Mouse (Mus musculus) liver, embryonic 14.5 days (tissue): ENCODE data around the gene Snx32. TPM values are rescaled to one million over a fixed set of nuclear protein-coding genes. Genes with fewer than 3 reads are reported as not detected.
A peak's percentile ranks its signal among the peaks of the same experiment; 100 is the strongest.

Experiments
- ATAC-seq: fragments of 200-750 bp; cut with Nextera tagmentation; 2 replicates; pipeline ENCODE4 v1.8.0; 2017; ENCODE audit warnings: moderate number of reproducible peaks, mild to moderate bottlenecking, moderate library complexity; ENCODE audit not compliant: insufficient read depth
- DNase-seq, 3 experiments: peaks; one replicate each; pipeline ENCODE4 v3.0.0-alpha.2; 2012 to 2013; ENCODE audit warnings: low read depth in 3 of 3, low spot score in 3 of 3
- H3K27ac ChIP-seq: fragments of 300-500 bp; sonication (generic); 2 replicates; pipeline ENCODE4 v1.5.1; 2014; ENCODE audit warnings: moderate library complexity, mild to moderate bottlenecking, control low read depth, inconsistent platforms
- H3K27me3 ChIP-seq: fragments of 300-500 bp; sonication (generic); 2 replicates; pipeline ENCODE4 v1.6.1; 2014; ENCODE audit warnings: mild to moderate bottlenecking, low read length, moderate library complexity; ENCODE audit not compliant: control insufficient read depth, insufficient read depth
- H3K36me3 ChIP-seq: fragments of 300-500 bp; sonication (generic); replicated peaks from 2 replicates; pipeline ENCODE4 v1.6.1; 2014; ENCODE audit warnings: low read depth; ENCODE audit not compliant: control insufficient read depth, insufficient read depth
- H3K4me1 ChIP-seq, 2 experiments: fragments of 200-500 bp in 1 of 2; fragments of 300-500 bp in 1 of 2; sonication (generic) in 1 of 2; replicated peaks; 2 replicates each; pipeline ENCODE4 v1.6.1; 2012 to 2014; ENCODE audit warnings: antibody characterized with exemption in 1 of 2, inconsistent platforms in 1 of 2, low read length in 1 of 2; ENCODE audit not compliant: control insufficient read depth in 2 of 2, insufficient read depth in 2 of 2
- H3K4me2 ChIP-seq: fragments of 300-500 bp; sonication (generic); 2 replicates; pipeline ENCODE4 v1.6.1; 2014; ENCODE audit warnings: low read depth, mild to moderate bottlenecking, control low read depth, moderate library complexity
- H3K4me3 ChIP-seq, 2 experiments: fragments of 200-500 bp in 1 of 2; fragments of 300-500 bp in 1 of 2; sonication (generic) in 1 of 2; 2 replicates each; pipeline ENCODE4 v1.5.1; 2012 to 2014; ENCODE audit warnings: low read depth in 2 of 2, low read length in 2 of 2, mild to moderate bottlenecking in 2 of 2, control low read depth in 1 of 2, inconsistent platforms in 1 of 2, moderate library complexity in 1 of 2; ENCODE audit not compliant: insufficient read depth in 1 of 2
- H3K9ac ChIP-seq: fragments of 300-500 bp; sonication (generic); replicated peaks from 2 replicates; pipeline ENCODE4 v1.6.1; 2014; ENCODE audit warnings: mild to moderate bottlenecking, control low read depth, moderate library complexity
- H3K9me3 ChIP-seq: fragments of 300-500 bp; sonication (generic); 2 replicates; pipeline ENCODE4 v1.6.1; 2016; ENCODE audit warnings: low read length, mixed read lengths; ENCODE audit not compliant: control insufficient read depth
- CTCF ChIP-seq: IDR thresholded peaks from 2 replicates; pipeline ENCODE4 v1.5.1; 2016; ENCODE audit warnings: antibody characterized with exemption, low read depth, control low read depth
- EP300 ChIP-seq: IDR thresholded peaks from 2 replicates; pipeline ENCODE4 v1.6.1; 2016; ENCODE audit warnings: antibody characterized with exemption, low read depth
- WGBS: fragments of 180-500 bp; shearing (Covaris S2); extraction: QIAGEN DNeasy Blood & Tissue Kit; methylation state at CpG from one replicate; pipeline ENCODE4 v1.1.7; 2014; ENCODE audit not compliant: insufficient replicate concordance; 5-methylcytosine and 5-hydroxymethylcytosine counted together
- polyA plus RNA-seq, 2 experiments: library from polyadenylated mRNA; depleted of rRNA in 1 of 2; stranded (reverse) in 1 of 2; unstranded in 1 of 2; fragments of >200 nt; fragmentation: Nextera tagmentation in 1 of 2; extraction: Ambion mirVana in 1 of 2; gene quantifications; 2 replicates each; pipeline versions ENCODE4 v1.2.1 to v1.2.3; 2012 to 2014

Gene Snx32
- 9.0 and 9.3 TPM in 2 replicates for polyA plus RNA-seq (2012; rRNA removed)
- polyA plus RNA-seq (2014; fragmentation: Nextera tagmentation; extraction: Ambion mirVana): 4.7 and 5.5 TPM in 2 replicates

- WGBS: 2% methylated on average over 47 of the region's 47 CpGs
- Histone ChIP-seq H3K9me3 (no peaks in the 10 kb centered on the region), H3K4me3 (peak within 1 kb of the TSS; percentile 70 to 75), H3K4me2 (peak within 1 kb of the TSS; percentile 99), H3K4me1 (peaks cover 21 to 32% of the 10 kb centered on the region in 2 experiments), H3K27ac (peak within 1 kb of the TSS; percentile 74), H3K36me3 (no peaks in the 10 kb centered on the region), H3K27me3 (no peaks in the 10 kb centered on the region), H3K9ac (peak within 1 kb of the TSS; percentile 83)
- ATAC-seq (peak; percentile 99), DNase-seq (peak; percentile 99 to 100 (median 100))
- peak; percentile 61 for TF ChIP-seq EP300
- peak; percentile 69 for TF ChIP-seq CTCF
These were observed at the start of gene Snx32 for GRCm38 (mm10) chr19:5510031-5511026. Gene Snx32 (minus strand): TSS chr19:5510538.

DNA sequence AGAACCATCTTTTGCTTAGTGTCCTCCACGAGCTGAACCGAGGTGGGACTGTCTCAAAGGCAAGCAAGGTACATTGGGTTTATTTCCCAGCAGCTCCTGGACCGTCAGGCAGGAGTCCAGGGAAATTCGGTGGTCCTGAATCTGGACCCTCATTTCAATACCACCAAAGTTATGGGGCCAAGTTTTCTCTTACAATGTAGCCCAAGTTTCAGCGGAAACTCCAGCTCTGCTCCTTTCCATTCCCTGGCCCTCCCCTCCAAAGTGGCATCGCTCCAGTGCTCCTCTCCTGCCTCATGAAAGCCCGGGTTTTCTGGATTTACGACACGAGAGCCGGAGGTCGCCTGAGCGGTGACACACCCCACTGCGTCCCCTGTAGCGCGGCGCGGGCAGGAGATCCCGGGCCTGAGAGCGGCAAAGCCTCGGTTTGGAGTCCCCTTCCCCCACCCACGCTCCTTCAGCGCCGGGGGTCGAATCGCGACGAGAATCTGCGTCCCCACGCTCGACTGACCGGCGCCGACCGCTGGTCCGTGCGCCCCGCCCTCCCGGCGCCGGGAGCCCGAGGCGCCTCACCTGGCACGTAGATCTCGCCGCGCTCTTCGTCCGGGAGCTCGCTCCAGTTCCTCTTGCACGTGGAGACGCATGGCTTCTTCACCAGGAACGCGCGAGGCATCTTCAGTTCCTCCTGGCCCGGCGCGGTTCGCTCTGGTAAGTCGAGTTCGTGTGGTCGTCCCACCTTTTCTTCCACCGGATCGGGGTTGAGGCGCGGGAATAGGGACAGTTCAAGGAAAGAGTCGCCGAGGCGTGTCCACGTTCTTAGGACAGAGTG is 49.5 kb upstream of the Snx32 start:
- H3K4me2 ChIP-seq: peak overlapping the region; percentile 42
- WGBS: 2% methylated on average over 69 of the region's 69 CpGs
- H3K27me3 ChIP-seq: peaks cover 57% of the 10 kb centered on the region
- H3K4me3 ChIP-seq: peak overlapping the region in 1 of 2 experiments; percentile 32; a peak in 2 of 4 replicates
- ATAC-seq (no peak), DNase-seq (no peak)
- H3K27ac ChIP-seq: no peak overlapping the region
- no peak overlapping the region for H3K9ac ChIP-seq
- H3K4me1 ChIP-seq: no peaks in the 10 kb centered on the region
- no peaks in the 10 kb centered on the region for H3K9me3 ChIP-seq
- H3K36me3 ChIP-seq: no peaks in the 10 kb centered on the region
- no peak for TF ChIP-seq CTCF
- TF ChIP-seq EP300: no peak

DNA sequence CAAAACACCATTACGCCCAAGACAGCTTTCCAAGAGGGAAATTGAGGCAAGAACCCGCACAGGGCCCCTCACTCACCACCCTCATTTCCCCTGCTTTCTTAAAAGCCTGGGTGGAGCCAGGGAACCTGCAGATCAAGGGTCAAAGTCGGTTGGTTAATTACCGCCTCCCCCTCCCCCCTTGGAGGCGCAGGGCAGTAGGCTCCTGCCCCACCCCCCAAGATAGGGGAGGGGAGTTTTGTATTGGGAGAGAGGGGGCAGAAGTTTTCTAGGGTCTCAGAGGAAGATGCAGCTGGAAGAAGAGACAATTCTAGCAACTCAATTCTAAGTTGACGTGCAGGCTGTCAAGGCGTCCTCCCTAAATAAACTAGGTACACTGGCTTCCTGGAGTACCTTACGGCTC is 48.9 kb upstream of the Snx32 start:
- H3K4me1 ChIP-seq: no peaks in the 10 kb centered on the region
- TF ChIP-seq EP300 (no peak), CTCF (no peak)
- no peaks in the 10 kb centered on the region for H3K36me3 ChIP-seq
- no peaks in the 10 kb centered on the region for H3K9me3 ChIP-seq
- 22% methylated on average over 8 of the region's 8 CpGs for WGBS
- ATAC-seq: no peak
- DNase-seq: no peak
- H3K27ac ChIP-seq: no peak overlapping the region
- H3K4me2 ChIP-seq: no peak overlapping the region
- no peak overlapping the region for H3K4me3 ChIP-seq
- H3K9ac ChIP-seq: no peak overlapping the region
- H3K27me3 ChIP-seq: peaks cover 57% of the 10 kb centered on the region

- no peak overlapping the region for H3K4me2 ChIP-seq
- no peak overlapping the region for H3K27ac ChIP-seq
- 60% methylated on average over 8 of the region's 8 CpGs for WGBS
- H3K36me3 ChIP-seq: no peaks in the 10 kb centered on the region
- no peaks in the 10 kb centered on the region for H3K4me1 ChIP-seq
- no peak overlapping the region for H3K4me3 ChIP-seq
- peaks cover 57% of the 10 kb centered on the region for H3K27me3 ChIP-seq
- no peak overlapping the region for H3K9ac ChIP-seq
- DNase-seq: no peak
- H3K9me3 ChIP-seq: no peaks in the 10 kb centered on the region
- ATAC-seq: no peak
- TF ChIP-seq CTCF: no peak
- TF ChIP-seq EP300: no peak
These were observed 48.4 kb upstream of the Snx32 start for GRCm38 (mm10) chr19:5558770-5559169.
